Mouse (Mus musculus): ENCODE measurements around the gene Mbip.

DNA sequence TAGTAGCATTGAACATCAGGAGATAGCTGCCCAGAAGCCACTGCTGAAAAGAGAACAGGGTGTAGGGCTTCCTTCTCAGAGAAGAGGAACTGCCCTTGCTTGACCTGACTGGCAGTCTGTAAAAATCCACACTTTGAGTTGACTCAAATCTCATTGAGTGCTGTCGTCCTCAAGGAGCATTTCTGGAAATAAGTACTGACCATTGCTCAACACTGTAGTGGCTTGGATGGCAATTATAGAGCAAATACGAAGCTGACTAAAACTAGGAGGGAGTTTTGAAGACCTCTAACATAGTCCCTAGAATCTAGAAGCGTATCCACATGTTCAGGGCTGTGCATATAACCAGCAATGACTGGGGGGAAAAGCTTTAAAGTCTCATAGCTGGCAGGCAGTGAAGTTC lies 64.0 kb downstream of the Mbip start:
- TF ChIP-seq POLR2A (IDR thresholded peaks at IDR 0.05; ENCODE audit: insufficient read depth, low read depth, low read length) (no peak), CTCF (IDR thresholded peaks at IDR 0.05; ENCODE audit: insufficient read depth, low read depth, low read length) (no peak)

All from olfactory bulb, adult 2 months (tissue).